Mouse (Mus musculus) kidney, postnatal 4 days (tissue): ENCODE results near the gene Sept9.
"Not testable (repeated sequence)": the region's sequence is repeated elsewhere in the genome, so short reads cannot be mapped to it uniquely, and the experiment has no call there.

ENCODE experiments used
- DNase-seq, 2 experiments: peaks; one replicate each; pipeline ENCODE4 v3.0.0; 2021; ENCODE audit warnings: mixed read lengths in 2 of 2

Gene Sept9

GRCm38 (mm10) chr11:117316441-117317331, 117.2 kb downstream of the Sept9 start:
- peak; percentile 68 to 79 for DNase-seq

- peak; percentile 49 to 61 for DNase-seq
Observed at GRCm38 (mm10) chr11:117317429-117318101, 118.1 kb downstream of the Sept9 start.

GRCm38 (mm10) chr11:117318202-117318601, 118.7 kb downstream of the Sept9 start:
- no peak for DNase-seq

- peak in 1 of 2 experiments; percentile 58 for DNase-seq
Observed at GRCm38 (mm10) chr11:117318731-117319542, 119.5 kb downstream of the Sept9 start.

GRCm38 (mm10) chr11:117319543-117320335, 120.3 kb downstream of the Sept9 start:
- DNase-seq = peak; percentile 51 to 64

- DNase-seq = no peak
Observed at GRCm38 (mm10) chr11:117320482-117320881, 121.0 kb downstream of the Sept9 start.

GRCm38 (mm10) chr11:117321311-117321971, 122.0 kb downstream of the Sept9 start:
- DNase-seq = peak; percentile 51 to 64

GRCm38 (mm10) chr11:117322311-117322710, 122.8 kb downstream of the Sept9 start:
- no peak for DNase-seq

GRCm38 (mm10) chr11:117322730-117323579, 123.5 kb downstream of the Sept9 start:
- peak in 1 of 2 experiments; percentile 4 for DNase-seq

- no peak for DNase-seq
Observed at GRCm38 (mm10) chr11:117323976-117324574, 124.6 kb downstream of the Sept9 start.

- not testable (repeated sequence) for DNase-seq
Observed at GRCm38 (mm10) chr11:117324718-117325117, 125.3 kb downstream of the Sept9 start.

GRCm38 (mm10) chr11:117325131-117325467, 125.6 kb downstream of the Sept9 start:
- no peak for DNase-seq

- DNase-seq = no peak
Observed at GRCm38 (mm10) chr11:117325468-117326139, 126.1 kb downstream of the Sept9 start.

- DNase-seq = no peak
Observed at GRCm38 (mm10) chr11:117326140-117326725, 126.8 kb downstream of the Sept9 start.

- DNase-seq = peak in 1 of 2 experiments; percentile 51
Observed at GRCm38 (mm10) chr11:117326867-117327600, 127.6 kb downstream of the Sept9 start.

- no peak for DNase-seq
Observed at GRCm38 (mm10) chr11:117327633-117328032, 128.2 kb downstream of the Sept9 start.

- DNase-seq = no peak
Observed at GRCm38 (mm10) chr11:117330076-117330950, 130.9 kb downstream of the Sept9 start.

- DNase-seq = peak in 1 of 2 experiments; percentile 61
Observed at GRCm38 (mm10) chr11:117330951-117331254, 131.4 kb downstream of the Sept9 start.
